Mouse (Mus musculus): ENCODE data around the gene Pus1.

GRCm38 (mm10) chr5:110824421-110824820 lies 44.0 kb upstream of the Pus1 start:
- no peak for TF ChIP-seq CTCF (IDR thresholded peaks at IDR 0.05; ENCODE audit: low read depth, low read length)
- TF ChIP-seq POLR2A (IDR thresholded peaks at IDR 0.05; ENCODE audit: extremely low read depth, insufficient read depth, low read length), result no peak

Data from liver, adult 2 months (tissue).